Mouse (Mus musculus): ENCODE measurements at regions not wholly inside any gene's neighbourhood (a gene's known extent, or its start where the extent isn't known, plus 50 kb on each side); places are given as distances from the start of the nearest gene placed in this dataset.

GRCm38 (mm10) chr1:190067181-190067580 lies 103.3 kb downstream of the Prox1 start:
- DNase-seq (ENCODE audit: low read depth, low spot score) = no peak

GRCm38 (mm10) chr1:190066426-190066825 lies 104.1 kb downstream of the Prox1 start:
- DNase-seq (ENCODE audit: low read depth, low spot score) = no peak

- DNase-seq (ENCODE audit: low read depth, low spot score) = no peak
Measured at GRCm38 (mm10) chr1:190061560-190062295, 108.8 kb downstream of the Prox1 start.

- DNase-seq (ENCODE audit: low read depth, low spot score) = no peak
Measured at GRCm38 (mm10) chr1:190059025-190059424, 111.5 kb downstream of the Prox1 start.

GRCm38 (mm10) chr1:190056931-190057330 lies 113.6 kb downstream of the Prox1 start:
- DNase-seq (ENCODE audit: low read depth, low spot score) = no peak

GRCm38 (mm10) chr1:190051903-190052302 lies 118.6 kb downstream of the Prox1 start:
- no peak for DNase-seq (ENCODE audit: low read depth, low spot score)

GRCm38 (mm10) chr1:190048521-190049170 lies 121.9 kb downstream of the Prox1 start:
- no peak for DNase-seq (ENCODE audit: low read depth, low spot score)

- DNase-seq (ENCODE audit: low read depth, low spot score) = no peak
Measured at GRCm38 (mm10) chr1:190047201-190047600, 123.3 kb downstream of the Prox1 start.

- no peak for DNase-seq (ENCODE audit: low read depth, low spot score)
Measured at GRCm38 (mm10) chr1:190045797-190046196, 123.6 kb upstream of the Smyd2 start.

GRCm38 (mm10) chr1:190044036-190044435 lies 121.9 kb upstream of the Smyd2 start:
- DNase-seq (ENCODE audit: low read depth, low spot score) = no peak

GRCm38 (mm10) chr1:190043156-190043555 lies 121.0 kb upstream of the Smyd2 start:
- DNase-seq (ENCODE audit: low read depth, low spot score) = no peak

GRCm38 (mm10) chr1:190042197-190042596 lies 120.0 kb upstream of the Smyd2 start:
- no peak for DNase-seq (ENCODE audit: low read depth, low spot score)

GRCm38 (mm10) chr1:190041096-190041706 lies 119.0 kb upstream of the Smyd2 start:
- DNase-seq (ENCODE audit: low read depth, low spot score) = no peak

- no peak for DNase-seq (ENCODE audit: low read depth, low spot score)
Measured at GRCm38 (mm10) chr1:190038046-190038445, 115.9 kb upstream of the Smyd2 start.

- DNase-seq (ENCODE audit: low read depth, low spot score) = no peak
Measured at GRCm38 (mm10) chr1:190036726-190037125, 114.6 kb upstream of the Smyd2 start.

GRCm38 (mm10) chr1:190035935-190036334 lies 113.8 kb upstream of the Smyd2 start:
- DNase-seq (ENCODE audit: low read depth, low spot score) = no peak

- no peak for DNase-seq (ENCODE audit: low read depth, low spot score)
Measured at GRCm38 (mm10) chr1:190034091-190034490, 111.9 kb upstream of the Smyd2 start.

GRCm38 (mm10) chr1:190027536-190027935 lies 105.4 kb upstream of the Smyd2 start:
- no peak for DNase-seq (ENCODE audit: low read depth, low spot score)

- DNase-seq (ENCODE audit: low read depth, low spot score) = no peak
Measured at GRCm38 (mm10) chr1:190009466-190009865, 87.3 kb upstream of the Smyd2 start.

GRCm38 (mm10) chr1:190007271-190007670 lies 85.1 kb upstream of the Smyd2 start:
- no peak for DNase-seq (ENCODE audit: low read depth, low spot score)

GRCm38 (mm10) chr1:190001084-190001483 lies 78.9 kb upstream of the Smyd2 start:
- DNase-seq (ENCODE audit: low read depth, low spot score) = no peak

GRCm38 (mm10) chr1:189993706-189994105 lies 71.5 kb upstream of the Smyd2 start:
- DNase-seq (ENCODE audit: low read depth, low spot score) = no peak

GRCm38 (mm10) chr1:189993221-189993620 lies 71.1 kb upstream of the Smyd2 start:
- DNase-seq (ENCODE audit: low read depth, low spot score) = no peak
